Mouse (Mus musculus) forebrain, postnatal 0 days (tissue): Measurements from ENCODE around the gene Lyrm7. TPM values are rescaled to one million over a fixed set of nuclear protein-coding genes. Genes with fewer than 3 reads are reported as not detected.
A peak's percentile ranks its signal among the peaks of the same experiment; 100 is the strongest.

Experiments used
- ATAC-seq: fragments of 200-750 bp; cut with Nextera tagmentation; 2 replicates; pipeline ENCODE4 v1.8.0; 2017; ENCODE audit warnings: mild to moderate bottlenecking, moderate library complexity
- DNase-seq: peaks from one replicate; pipeline ENCODE4 v3.0.0-alpha.2; 2015
- H3K27ac ChIP-seq: fragments of 300-500 bp; sonication (generic); 2 replicates; pipeline ENCODE4 v1.5.1; 2014; ENCODE audit warnings: low read depth, mild to moderate bottlenecking, antibody characterized with exemption, low read length, moderate library complexity, mixed read lengths
- H3K27me3 ChIP-seq: fragments of 300-500 bp; sonication (generic); 2 replicates; pipeline ENCODE4 v1.6.1; 2014; ENCODE audit warnings: mild to moderate bottlenecking, low read length, mixed read lengths; ENCODE audit not compliant: insufficient read depth
- H3K36me3 ChIP-seq: fragments of 300-500 bp; sonication (generic); 2 replicates; pipeline ENCODE4 v1.6.1; 2014; ENCODE audit warnings: mild to moderate bottlenecking, moderate library complexity; ENCODE audit not compliant: insufficient read depth
- H3K4me1 ChIP-seq: fragments of 300-500 bp; sonication (generic); 2 replicates; pipeline ENCODE4 v1.6.1; 2014; ENCODE audit warnings: antibody characterized with exemption; ENCODE audit not compliant: insufficient read depth
- H3K4me2 ChIP-seq: fragments of 300-500 bp; sonication (generic); 2 replicates; pipeline ENCODE4 v1.6.1; 2014; ENCODE audit warnings: low read depth, mild to moderate bottlenecking, moderate library complexity
- H3K4me3 ChIP-seq: fragments of 300-500 bp; sonication (generic); 2 replicates; pipeline ENCODE4 v1.5.1; 2014; ENCODE audit warnings: low read depth, low read length, mixed read lengths
- H3K9ac ChIP-seq: fragments of 300-500 bp; sonication (generic); 2 replicates; pipeline ENCODE4 v1.6.1; 2014; ENCODE audit warnings: mild to moderate bottlenecking
- H3K9me3 ChIP-seq: fragments of 300-500 bp; sonication (generic); 2 replicates; pipeline ENCODE4 v1.6.1; 2016; ENCODE audit warnings: low read length
- CTCF ChIP-seq: sonication (generic); IDR thresholded peaks from 2 replicates; pipeline ENCODE4 v1.5.1; 2016; ENCODE audit warnings: antibody characterized with exemption, control low read depth, low read depth
- WGBS: fragments of 180-500 bp; shearing (Covaris S2); extraction: QIAGEN DNeasy Blood & Tissue Kit; methylation state at CpG from one replicate; pipeline ENCODE4 v1.1.7; 2014; 5-methylcytosine and 5-hydroxymethylcytosine counted together
- polyA plus RNA-seq: library from polyadenylated mRNA; unstranded; fragments of >200 nt; fragmentation: Nextera tagmentation; extraction: Ambion mirVana; gene quantifications from 2 replicates; pipeline ENCODE4 v1.2.1, GENCODE M21; 2015
- total RNA-seq: library from RNA; depleted of rRNA; stranded (reverse); fragments of >200 nt; gene quantifications from 2 replicates; pipeline ENCODE4 v1.2.3, GENCODE M21; 2014

Lyrm7 gene
- total and polyA plus RNA-seq, 2 experiments from 2014 or later: 4.0 to 11.3 TPM

GRCm38 (mm10) chr11:54867903-54868434 is 7.3 kb upstream of the Lyrm7 start:
- WGBS: 86% methylated on average over 3 of the region's 3 CpGs
- peaks cover 9% of the 10 kb centered on the region for H3K4me1 ChIP-seq
- no peak overlapping the region for H3K27ac ChIP-seq
- H3K9ac ChIP-seq: peak overlapping the region; percentile 98; the same call in 1 of the 2 replicates
- peaks cover 31% of the 10 kb centered on the region for H3K36me3 ChIP-seq
- no peaks in the 10 kb centered on the region for H3K27me3 ChIP-seq
- peak overlapping the region; percentile 62 for H3K4me2 ChIP-seq
- TF ChIP-seq CTCF: no peak
- ATAC-seq: no peak
- H3K9me3 ChIP-seq: no peaks in the 10 kb centered on the region
- H3K4me3 ChIP-seq: no peak overlapping the region
- DNase-seq: no peak

DNA sequence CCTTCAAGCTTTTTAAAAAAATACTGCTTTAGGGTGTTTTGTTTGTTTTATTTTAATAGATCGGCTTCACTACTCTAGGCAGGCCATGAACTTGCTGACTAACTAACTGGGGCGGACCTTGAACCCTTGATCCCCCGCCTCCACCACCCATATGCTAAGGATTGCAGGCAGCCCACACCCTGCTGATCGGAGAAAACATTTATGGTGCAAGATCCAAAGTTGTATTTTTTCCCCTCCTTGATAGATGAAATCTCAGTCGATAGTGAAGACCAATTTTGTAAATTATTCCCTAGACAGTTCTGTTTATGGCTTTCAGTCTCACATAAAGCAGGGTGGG is 6.3 kb upstream of the Lyrm7 start:
- H3K4me3 ChIP-seq: peak overlapping the region; percentile 92
- DNase-seq: peak; percentile 38
- no peak for TF ChIP-seq CTCF
- no peaks in the 10 kb centered on the region for H3K27me3 ChIP-seq
- H3K9me3 ChIP-seq: no peaks in the 10 kb centered on the region
- peak overlapping the region; percentile 98 for H3K9ac ChIP-seq
- no peak for ATAC-seq
- peak overlapping the region; percentile 92 for H3K27ac ChIP-seq
- H3K4me1 ChIP-seq: peaks cover 9% of the 10 kb centered on the region
- under 1% methylated on average over 5 of the region's 5 CpGs for WGBS
- peaks cover 24% of the 10 kb centered on the region for H3K36me3 ChIP-seq
- H3K4me2 ChIP-seq: peak overlapping the region; percentile 62

GRCm38 (mm10) chr11:54866119-54867048 is 5.7 kb upstream of the Lyrm7 start, which contains the start of gene Hint1:
Gene Hint1 (plus strand): TSS chr11:54866383.
- no peaks in the 10 kb centered on the region for H3K9me3 ChIP-seq
- WGBS: 2% methylated on average over 107 of the region's 107 CpGs
- H3K27ac ChIP-seq: peak within 1 kb of the TSS; percentile 92
- peak; percentile 90 for ATAC-seq
- H3K4me2 ChIP-seq: peak within 1 kb of the TSS; percentile 62
- TF ChIP-seq CTCF: peak; percentile 65
- no peaks in the 10 kb centered on the region for H3K27me3 ChIP-seq
- H3K4me1 ChIP-seq: peaks cover 9% of the 10 kb centered on the region
- peak within 1 kb of the TSS; percentile 92 for H3K4me3 ChIP-seq
- peaks cover 18% of the 10 kb centered on the region for H3K36me3 ChIP-seq
- DNase-seq: peak; percentile 97
- peak within 1 kb of the TSS; percentile 98 for H3K9ac ChIP-seq

- Histone ChIP-seq H3K4me2 (peak overlapping the region; percentile 62), H3K27me3 (no peaks in the 10 kb centered on the region), H3K9me3 (no peaks in the 10 kb centered on the region), H3K27ac (peak overlapping the region; percentile 92; the same call in 1 of the 2 replicates), H3K4me3 (peak overlapping the region; percentile 92), H3K4me1 (peaks cover 9% of the 10 kb centered on the region), H3K36me3 (peaks cover 11% of the 10 kb centered on the region), H3K9ac (peak overlapping the region; percentile 98; the same call in 1 of the 2 replicates)
- WGBS: 72% methylated on average over 6 of the region's 6 CpGs
- ATAC-seq: no peak
- DNase-seq: no peak
- no peak for TF ChIP-seq CTCF
These were observed 4.8 kb upstream of the Lyrm7 start for GRCm38 (mm10) chr11:54865330-54866085.

DNA sequence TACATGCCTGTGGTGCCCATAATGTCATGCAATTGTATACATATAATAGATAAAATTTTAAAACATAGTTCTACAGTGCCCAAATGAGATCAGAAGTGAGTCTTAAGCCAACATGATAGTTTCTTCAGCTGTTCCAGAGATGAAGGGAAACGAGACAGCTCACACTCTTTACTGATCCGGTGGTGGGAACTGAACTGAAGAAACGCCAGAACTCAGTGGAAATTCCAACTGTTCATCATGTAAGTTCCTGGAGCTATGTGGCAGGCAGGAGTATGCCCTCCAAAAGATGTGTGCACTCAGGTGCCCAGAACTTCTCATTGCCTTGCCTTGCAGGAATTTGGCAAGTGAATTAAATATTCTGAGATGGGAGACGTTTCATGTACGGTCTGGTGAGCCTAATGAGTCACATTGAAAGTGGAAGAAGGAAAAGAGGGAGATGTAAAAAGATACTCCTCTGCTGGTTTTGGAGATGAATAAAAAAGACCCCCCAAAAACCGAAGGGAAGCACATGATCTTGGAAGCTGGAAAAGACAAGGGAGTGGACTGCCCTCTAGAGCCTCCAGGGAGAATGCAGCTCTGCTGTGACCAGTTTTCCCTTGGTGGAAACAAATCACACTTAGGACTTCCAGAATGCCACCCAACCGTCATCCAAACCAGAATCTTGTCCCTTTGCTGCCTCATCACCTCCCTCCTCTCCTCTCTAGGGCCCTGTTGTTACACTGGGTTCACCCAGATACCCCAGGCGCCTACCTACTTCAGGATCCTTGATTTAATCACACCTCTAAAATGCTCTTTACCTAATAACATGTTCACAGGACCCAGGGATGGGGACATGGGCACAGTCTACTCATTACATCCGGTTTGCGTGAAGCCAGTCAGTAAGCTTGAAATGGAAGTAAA is 2.2 kb upstream of the Lyrm7 start:
- Histone ChIP-seq H3K9ac (no peak overlapping the region), H3K4me3 (no peak overlapping the region), H3K27ac (0 out of 2 replicates have a peak overlapping the region, but pooled peaks have one; percentile 35), H3K36me3 (no peaks in the 10 kb centered on the region), H3K9me3 (no peaks in the 10 kb centered on the region), H3K27me3 (no peaks in the 10 kb centered on the region), H3K4me1 (peaks cover 6% of the 10 kb centered on the region), H3K4me2 (no peak overlapping the region)
- 38% methylated on average over 10 of the region's 10 CpGs for WGBS
- peak; percentile 86 for TF ChIP-seq CTCF
- peak; percentile 82 for DNase-seq
- ATAC-seq: no peak
